Mouse (Mus musculus) G1E (cell line): Measurements from ENCODE around the gene Lao1.

ENCODE experiments used
- GATA1 ChIP-seq: IDR thresholded peaks from 2 replicates; pipeline ENCODE4 v1.6.1; 2012; ENCODE audit warnings: borderline replicate concordance, low read length, inconsistent platforms, mixed read lengths
- TAL1 ChIP-seq: conservative IDR thresholded peaks from 2 replicates; pipeline ENCODE4 v1.6.1; 2012; ENCODE audit warnings: low read depth, low read length, inconsistent platforms, mixed read lengths

- TF ChIP-seq TAL1 (no peak), GATA1 (no peak)
Observed at GRCm38 (mm10) chr4:119002512-119002911, 41.1 kb downstream of the Lao1 start.
